Mouse (Mus musculus) ES-Bruce4 (cell line): Measurements from ENCODE around the gene Prkar1a.

ENCODE experiments used
- CTCF ChIP-seq: IDR thresholded peaks from one replicate; pipeline ENCODE4 v1.8.1; 2011; ENCODE audit warnings: low read depth, low read length
- POLR2A ChIP-seq: IDR thresholded peaks from one replicate; pipeline ENCODE4 v1.8.1; 2011; ENCODE audit warnings: low read length; ENCODE audit not compliant: insufficient read depth

GRCm38 (mm10) chr11:109615286-109615685, 33.9 kb upstream of the Prkar1a start:
- TF ChIP-seq CTCF = no peak
- TF ChIP-seq POLR2A = no peak
